Mouse (Mus musculus) right cerebral cortex, postnatal 36 days (tissue): ENCODE measurements at regions not wholly inside any gene's neighbourhood (a gene's known extent, or its start where the extent isn't known, plus 50 kb on each side); places are given as distances from the start of the nearest gene placed in this dataset.

Experiments used
- DNase-seq, 2 experiments: peaks; one replicate each; pipeline ENCODE4 v3.0.0; 2022; ENCODE audit warnings: low spot score in 2 of 2, mixed read lengths in 1 of 2

- no peak for DNase-seq
Measured at GRCm38 (mm10) chr3:144012820-144013219, 192.2 kb downstream of the Lmo4 start.

GRCm38 (mm10) chr3:144012173-144012572 lies 192.8 kb downstream of the Lmo4 start:
- no peak for DNase-seq

GRCm38 (mm10) chr3:144011456-144012025 lies 193.5 kb downstream of the Lmo4 start:
- DNase-seq, result no peak

- DNase-seq, result no peak
Measured at GRCm38 (mm10) chr3:144010558-144010957, 194.5 kb downstream of the Lmo4 start.

DNA sequence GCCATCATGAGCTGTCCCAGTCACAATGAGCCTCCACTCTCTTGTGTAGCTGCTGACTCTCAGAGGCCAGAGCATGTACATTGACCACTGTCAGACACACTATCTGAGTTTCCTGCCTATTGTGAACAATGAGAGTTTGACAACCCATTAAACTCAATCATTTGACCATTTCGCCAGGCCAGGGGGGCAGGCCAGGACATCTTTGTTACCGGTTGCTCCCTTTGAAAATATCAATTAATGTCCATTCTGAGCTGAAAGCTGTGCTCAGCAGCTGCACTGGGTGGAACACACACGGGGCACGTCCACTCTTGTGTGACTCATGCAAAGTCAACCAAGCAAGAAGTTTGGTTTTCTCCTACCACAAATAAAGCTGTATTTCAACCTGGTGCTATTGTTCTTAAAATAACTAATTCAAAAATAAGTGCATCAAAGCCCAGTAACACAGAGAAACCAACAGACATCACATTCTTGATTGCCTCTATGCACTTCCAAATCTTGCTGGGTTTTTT lies 197.9 kb downstream of the Lmo4 start:
- DNase-seq, result no peak

DNA sequence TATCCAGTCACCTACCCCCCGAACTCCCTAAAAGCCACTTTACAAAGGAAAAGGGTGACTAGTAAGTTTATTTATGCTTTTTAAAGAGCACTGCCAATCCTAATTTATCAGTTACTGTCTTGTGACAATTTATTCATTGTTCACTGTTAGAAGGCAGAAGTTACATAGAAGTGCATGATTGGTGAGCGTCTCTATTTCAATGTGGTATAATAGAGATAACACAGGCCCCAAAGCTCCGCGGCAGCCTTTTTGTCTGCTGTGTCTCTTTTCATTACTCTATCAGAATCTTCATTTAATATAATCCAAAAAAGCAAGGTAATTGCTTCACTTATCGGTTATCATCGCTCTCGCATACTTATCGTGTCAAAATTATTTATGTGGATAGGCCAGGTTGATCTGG lies 207.1 kb downstream of the Lmo4 start:
- no peak for DNase-seq

DNA sequence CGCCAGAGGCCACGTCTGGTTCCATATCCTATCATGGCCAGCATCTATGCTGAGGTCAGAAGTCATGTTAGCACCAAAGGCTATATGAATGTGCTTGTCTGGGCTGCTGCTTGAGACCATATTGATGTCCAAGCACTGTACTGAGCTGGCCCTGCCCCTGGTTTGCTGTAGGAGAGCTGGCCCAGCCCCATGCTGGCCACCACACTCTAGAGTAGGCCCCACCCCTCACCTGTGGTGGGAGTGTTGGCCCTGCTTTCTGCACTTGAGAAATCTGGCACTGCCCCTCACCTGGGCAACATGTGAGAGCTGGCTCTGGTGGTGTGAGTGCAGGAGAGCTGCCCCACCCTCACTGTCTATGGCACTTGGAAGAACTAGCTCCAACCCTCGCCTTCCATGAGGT lies 210.0 kb downstream of the Lmo4 start:
- no peak for DNase-seq

- no peak for DNase-seq
Measured at GRCm38 (mm10) chr3:143988991-143989390, 216.0 kb downstream of the Lmo4 start.

DNA sequence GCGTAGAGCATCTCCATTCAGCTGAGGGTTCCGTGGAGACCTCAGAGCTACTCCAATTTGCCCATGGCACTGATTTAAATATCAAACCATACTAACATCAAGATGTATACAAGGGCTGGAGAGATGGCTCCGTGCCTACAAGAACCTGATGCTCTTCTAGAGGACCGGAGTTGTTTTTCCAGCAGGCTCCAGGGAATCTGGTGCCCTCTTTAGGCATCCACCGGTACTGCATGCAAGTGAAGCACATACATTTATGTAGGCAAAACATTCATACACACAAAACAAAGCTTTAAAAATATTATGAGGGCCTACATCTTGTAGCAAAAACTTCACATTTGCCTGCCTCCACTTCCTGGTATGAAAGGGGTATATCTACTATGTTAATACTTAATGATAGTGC lies 217.0 kb downstream of the Lmo4 start:
- DNase-seq, result no peak

- DNase-seq, result no peak
Measured at GRCm38 (mm10) chr3:143986798-143987197, 218.2 kb downstream of the Lmo4 start.

GRCm38 (mm10) chr3:143986200-143986506 lies 218.9 kb downstream of the Lmo4 start:
- DNase-seq, result no peak

DNA sequence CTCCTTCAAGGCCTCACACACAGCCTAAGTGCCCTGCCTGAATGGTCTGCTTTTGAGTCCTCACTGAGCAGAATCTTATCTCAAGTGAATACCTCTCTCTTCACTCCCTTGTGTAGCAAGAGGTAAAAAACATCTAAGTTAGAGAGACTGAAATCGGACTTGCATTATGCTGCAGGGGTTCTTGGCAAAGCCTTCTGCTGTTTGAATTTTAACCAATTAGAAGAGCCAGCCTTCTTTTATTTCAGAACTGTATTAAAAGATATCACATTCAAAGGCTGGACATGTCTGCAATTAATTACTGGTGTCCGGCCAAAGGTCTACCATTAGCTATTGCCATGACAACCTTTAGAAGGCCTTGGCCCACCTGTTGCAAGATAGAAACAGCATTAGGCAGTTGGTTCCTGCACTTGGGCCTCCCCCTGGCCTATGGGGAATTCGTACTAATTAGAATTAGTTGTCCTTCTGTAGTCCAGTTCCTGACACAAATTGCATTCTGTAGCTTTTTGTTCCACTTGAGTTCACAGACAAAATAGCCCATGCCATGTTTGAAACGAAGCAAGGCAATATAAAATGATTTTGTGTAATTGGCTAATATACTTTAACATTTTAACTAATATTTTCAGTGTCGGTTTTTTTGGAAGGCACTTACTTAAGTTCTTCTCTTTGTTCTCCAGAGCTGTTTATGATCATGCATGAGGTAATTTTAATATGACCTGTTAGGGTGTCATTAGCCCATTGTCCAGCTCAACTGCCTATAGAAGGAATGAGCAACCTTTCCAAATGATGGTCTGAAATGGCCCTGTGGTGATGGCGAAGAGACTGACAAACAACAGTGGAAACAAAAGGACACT lies 219.4 kb downstream of the Lmo4 start:
- no peak for DNase-seq

- DNase-seq, result no peak
Measured at GRCm38 (mm10) chr3:143978703-143979102, 226.3 kb downstream of the Lmo4 start.

GRCm38 (mm10) chr3:143977886-143978447 lies 227.1 kb downstream of the Lmo4 start:
- no peak for DNase-seq

- peak in 1 of 2 experiments; percentile 9 for DNase-seq
Measured at GRCm38 (mm10) chr3:143973582-143973981, 231.4 kb downstream of the Lmo4 start.

DNA sequence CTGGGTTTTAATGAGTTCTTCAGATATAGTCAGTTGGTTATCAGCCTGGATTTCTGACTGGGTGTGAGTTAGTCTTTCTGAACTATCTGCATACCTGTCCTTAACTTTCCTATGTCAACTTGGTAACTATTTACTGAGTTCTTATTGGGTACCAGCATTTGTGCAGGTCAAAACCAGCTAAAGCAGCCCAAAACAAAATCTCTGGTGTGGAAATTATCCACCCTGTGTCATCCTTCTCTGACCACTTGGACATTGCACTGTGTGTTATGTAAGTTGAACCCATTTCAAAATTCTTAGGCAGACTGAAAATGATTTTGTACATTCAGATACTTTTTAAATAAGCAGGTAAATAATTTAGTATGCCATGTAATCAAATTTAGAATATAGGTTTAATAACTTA lies 232.7 kb downstream of the Lmo4 start:
- no peak for DNase-seq

GRCm38 (mm10) chr3:143970771-143971170 lies 234.2 kb downstream of the Lmo4 start:
- DNase-seq, result no peak

DNA sequence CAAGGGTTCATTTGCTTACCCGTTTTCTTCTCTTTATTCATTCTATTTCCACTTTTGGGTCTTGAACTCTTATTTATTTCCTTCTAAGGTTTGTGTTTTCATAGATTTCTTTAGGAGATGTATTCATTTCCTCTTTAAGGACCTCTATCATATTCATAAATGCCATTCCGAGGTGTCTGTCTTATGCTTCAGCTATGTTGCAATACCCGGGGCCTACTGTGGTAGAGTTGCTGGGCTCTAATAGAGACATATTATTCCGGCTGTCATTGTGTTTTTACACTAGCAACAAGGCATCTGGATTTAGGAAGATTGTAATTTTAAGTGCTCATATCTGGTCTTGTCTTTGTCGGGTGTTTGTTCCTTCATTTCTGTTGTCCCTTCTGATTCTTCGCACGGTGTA lies 249.5 kb downstream of the Lmo4 start:
- no peak for DNase-seq

DNA sequence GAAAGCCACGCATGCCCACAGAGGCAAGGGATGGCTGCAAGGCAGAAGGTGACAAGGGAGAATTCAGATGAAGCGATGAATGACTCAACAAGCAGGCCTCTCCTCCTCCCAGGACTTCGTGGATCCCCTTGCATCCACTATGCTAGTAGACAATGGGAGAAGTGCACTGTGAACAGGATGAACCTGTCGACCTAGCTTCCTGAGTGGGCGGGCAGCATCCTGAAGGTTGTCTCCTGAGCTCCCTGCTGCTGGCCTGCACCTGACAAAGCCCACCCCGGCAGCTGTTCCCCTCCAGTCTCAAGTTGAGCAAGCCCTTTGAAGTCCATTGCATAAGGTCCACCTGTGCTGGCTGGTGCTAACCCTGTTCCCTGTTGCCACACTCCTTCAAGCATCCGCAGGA lies 250.2 kb downstream of the Lmo4 start:
- no peak for DNase-seq

GRCm38 (mm10) chr3:143952289-143952688 lies 252.7 kb downstream of the Lmo4 start:
- DNase-seq, result no peak

DNA sequence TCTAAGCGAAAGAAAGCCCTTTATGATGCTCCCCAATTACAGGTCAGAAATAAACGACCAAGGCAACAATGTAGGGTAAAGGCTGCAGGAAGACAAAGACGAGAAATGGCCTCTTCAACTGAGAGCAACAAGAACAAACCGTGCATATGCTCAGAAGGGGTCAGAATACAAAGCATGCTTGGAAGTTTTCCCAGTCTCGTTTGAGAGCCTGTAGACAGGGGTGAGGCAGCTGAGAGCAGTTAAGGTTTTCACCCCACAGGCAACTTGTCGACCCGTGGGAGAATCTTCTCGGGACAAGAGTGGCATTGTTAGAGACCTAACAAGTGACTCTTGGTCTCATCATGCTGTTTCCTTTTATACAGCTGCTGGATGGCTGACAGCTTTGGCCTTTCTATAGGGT lies 255.4 kb downstream of the Lmo4 start:
- no peak for DNase-seq

DNA sequence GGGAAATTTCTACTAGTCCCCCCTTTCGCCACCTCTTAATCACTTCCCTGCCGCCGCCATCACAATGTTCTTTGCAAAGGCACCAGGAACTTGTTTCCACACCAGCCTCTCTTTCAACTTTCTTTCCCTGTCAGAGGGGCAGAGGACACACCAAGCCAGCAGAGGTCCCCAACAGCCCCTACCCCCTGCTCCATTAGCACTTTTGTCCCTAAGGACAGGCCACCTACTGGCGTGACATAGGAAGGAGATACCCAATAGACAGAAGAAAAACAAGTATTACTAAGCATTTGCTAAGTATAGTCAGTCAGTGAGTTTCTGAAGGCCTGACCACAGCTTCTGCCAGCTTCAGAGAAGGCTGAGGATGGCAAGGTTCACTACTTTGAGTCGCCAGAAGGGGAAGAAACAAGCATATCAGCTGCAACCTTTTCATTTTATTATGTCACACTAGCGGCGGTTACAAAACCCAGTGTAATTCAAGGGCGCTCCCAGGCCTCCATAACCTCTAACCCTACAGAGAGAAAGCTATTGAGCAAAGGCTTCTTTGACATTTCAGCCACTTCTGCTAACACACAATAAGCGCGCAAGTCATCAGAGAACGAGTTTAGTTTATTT lies 255.9 kb downstream of the Lmo4 start:
- no peak for DNase-seq

GRCm38 (mm10) chr3:143947938-143948267 lies 257.1 kb downstream of the Lmo4 start:
- no peak for DNase-seq
